Mouse (Mus musculus) G1E (cell line): ENCODE results near the gene Usp29.

Experiments used
- CTCF ChIP-seq: IDR thresholded peaks from 2 replicates; pipeline ENCODE4 v1.5.1; 2012; ENCODE audit warnings: low read depth, low read length, inconsistent platforms, mixed read lengths
- GATA1 ChIP-seq: IDR thresholded peaks from 2 replicates; pipeline ENCODE4 v1.6.1; 2012; ENCODE audit warnings: borderline replicate concordance, low read length, inconsistent platforms, mixed read lengths
- POLR2AphosphoS5 ChIP-seq: IDR thresholded peaks from 2 replicates; pipeline ENCODE4 v1.6.1; 2012; ENCODE audit warnings: low read depth, low read length, inconsistent platforms; ENCODE audit not compliant: insufficient replicate concordance
- TAL1 ChIP-seq: conservative IDR thresholded peaks from 2 replicates; pipeline ENCODE4 v1.6.1; 2012; ENCODE audit warnings: low read depth, low read length, inconsistent platforms, mixed read lengths

DNA sequence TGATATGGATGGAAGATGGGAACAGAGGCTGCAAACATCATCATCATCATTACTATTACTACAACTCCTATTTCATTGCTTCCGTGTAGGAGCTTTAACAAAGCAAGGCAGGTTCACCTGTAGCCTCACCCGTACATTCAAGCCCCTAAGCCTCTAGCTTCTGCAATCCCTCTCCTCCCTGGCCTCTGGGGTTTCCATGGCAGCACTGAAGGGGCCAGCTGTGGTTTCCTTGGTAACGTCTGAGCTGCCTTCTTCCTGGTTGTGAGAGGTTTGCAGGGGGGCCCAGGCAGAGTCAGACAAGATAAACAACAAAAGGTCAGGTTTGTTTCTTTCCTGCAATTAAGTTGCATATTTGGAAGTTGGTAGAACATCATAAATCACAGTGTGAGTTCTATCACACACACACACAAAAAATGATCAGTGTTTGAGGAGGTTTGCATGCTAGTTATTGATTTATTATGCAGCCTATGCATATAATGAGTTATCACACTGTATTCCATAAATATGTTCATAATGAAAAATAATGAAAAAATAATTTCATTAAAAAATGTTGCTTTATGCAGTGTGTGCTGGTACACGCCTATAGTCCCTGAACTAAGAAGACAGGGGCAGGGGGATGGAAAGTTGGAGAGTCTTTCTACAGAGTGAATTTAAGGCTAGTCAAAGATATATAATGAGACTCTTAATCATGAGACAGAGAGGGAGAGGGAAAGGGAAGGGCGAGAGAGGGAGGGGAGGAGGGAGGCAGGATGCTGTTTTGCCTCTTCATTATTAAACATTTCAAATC is 121.5 kb downstream of the Usp29 start:
- no peak for TF ChIP-seq TAL1
- no peak for TF ChIP-seq CTCF
- no peak for TF ChIP-seq POLR2AphosphoS5
- TF ChIP-seq GATA1: no peak
